Mouse (Mus musculus): ENCODE data around the gene Treh.
A peak's percentile ranks its signal among the peaks of the same experiment; 100 is the strongest.

Gene Treh

DNA sequence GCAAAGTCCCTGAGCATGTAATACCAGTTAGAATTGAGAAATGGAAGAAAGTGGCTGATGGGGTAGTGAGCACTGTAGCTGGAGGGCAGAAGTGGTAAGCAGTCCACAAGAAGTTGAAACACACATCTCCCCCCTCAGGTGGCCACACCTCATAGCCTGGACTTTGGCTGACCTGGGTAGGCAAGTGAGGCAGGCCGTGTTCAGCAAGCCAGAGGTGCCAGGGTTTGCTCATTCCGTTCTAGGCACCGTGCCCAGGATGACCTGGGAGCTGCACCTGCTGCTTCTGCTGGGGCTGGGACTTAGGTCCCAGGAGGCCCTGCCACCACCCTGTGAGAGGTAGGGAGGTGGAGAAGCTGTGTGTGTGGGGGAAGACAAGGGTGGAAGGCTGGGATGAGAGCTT is at the start of gene Treh:
Gene Treh, plus strand, starts transcription at position 229 of the 400 bp plus-strand sequence.
- peak; percentile 90 to 95 for DNase-seq

DNA sequence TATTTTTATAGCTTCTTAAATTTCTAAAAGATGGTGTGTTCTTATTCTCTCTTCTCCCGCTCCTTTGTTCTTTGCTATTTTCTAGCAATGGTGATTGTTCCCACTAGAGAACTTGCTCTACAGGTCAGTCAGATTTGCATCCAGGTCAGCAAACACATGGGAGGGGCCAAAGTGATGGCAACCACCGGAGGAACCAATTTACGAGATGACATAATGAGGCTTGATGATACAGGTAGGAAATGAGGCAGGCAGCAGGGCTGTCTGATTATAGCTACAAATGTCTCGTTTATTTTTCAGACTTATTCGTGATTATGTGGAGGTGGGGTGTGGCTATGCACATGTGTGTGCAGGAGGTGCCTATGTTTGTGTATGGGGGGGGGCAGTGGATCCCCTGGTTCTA is 48.6 kb upstream of the Treh start:
- no peak for DNase-seq

DNA sequence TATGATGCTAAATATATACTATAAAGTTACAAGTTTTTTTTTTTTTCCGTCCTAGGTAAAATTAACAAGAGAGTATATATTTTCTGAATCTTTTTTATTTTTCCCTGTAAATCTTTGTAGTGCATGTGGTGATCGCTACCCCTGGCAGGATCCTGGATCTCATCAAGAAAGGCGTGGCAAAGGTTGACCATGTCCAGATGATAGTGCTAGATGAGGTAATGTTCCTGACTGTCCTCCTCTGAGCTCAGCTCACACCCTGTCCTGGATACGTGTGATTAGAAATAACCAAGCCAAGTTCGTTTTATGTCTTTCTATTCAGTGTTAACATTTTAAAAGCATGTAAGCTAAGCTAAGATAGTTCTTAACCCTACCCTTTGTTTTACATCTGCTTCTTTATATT is 46.8 kb upstream of the Treh start:
- no peak for DNase-seq

DNA sequence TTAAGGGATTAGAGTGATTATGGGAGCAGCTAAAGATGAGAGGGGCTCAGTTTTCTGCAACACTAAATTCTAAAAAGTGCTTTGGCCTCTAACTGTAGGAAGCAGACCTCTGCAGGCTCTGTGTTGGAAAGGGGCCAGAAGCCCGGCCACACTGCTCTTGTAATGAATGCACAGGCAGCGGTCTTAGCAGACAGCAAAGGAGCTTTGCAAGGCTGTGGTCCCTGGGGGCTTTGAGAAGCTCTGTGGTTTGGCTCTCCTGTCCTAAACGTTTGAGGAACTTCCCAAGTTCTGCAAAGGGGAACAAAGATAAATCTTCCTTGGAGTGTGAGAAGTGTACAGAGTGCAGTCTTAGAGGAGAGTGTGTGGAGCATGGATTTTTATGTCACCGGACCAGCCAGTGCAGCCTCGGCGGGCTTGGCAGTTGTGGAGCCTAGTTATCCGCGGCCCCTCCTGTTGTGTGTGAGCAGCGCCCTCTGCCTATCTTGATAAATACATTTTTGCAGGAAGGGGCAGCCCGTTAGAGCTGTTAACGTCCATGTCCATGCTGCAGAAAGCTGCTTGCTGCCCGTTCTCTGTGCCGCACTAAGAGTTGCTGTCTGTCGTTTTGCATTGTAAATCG is 35.4 kb upstream of the Treh start:
- DNase-seq, result peak; percentile 60 to 65

DNA sequence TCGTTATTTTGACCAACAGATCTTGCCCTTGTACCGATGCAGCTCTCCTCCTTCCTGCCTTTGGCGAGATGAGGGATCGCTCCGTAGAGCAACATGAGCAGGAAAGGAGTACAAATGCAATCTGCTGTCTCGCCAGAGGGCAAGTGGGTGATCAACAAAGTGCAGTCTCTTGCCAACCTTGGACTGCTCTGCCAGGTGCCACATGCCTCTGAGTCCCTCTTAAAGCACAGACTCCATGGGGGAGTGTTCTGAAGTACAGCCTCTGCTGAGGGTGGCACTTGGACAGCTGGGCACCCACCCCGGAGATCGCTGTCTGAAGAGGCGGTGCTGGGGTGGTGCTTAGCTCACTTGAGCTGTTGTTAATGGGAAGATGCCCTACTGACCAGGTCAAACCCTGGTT is 34.3 kb upstream of the Treh start:
- DNase-seq, result peak; percentile 42 to 77

DNA sequence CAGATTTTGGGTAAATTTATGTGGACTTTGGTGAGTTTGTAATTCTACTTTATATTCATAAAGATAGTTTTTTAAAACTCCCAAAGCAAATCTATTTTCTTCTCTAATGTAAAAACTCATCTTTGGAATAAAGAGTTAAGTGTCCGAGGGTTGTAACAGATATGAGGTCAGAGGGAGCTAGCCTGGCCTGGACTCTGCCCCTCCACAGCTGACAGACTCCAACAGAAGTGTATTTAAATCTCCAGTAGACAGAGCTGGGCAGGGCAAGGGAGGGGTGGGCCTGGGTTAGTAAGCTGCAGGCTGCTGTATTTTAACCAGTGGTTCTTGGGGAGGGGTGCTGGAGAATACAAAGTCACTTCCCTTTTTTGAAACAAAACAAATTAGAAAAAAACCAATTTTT is 33.0 kb upstream of the Treh start:
- DNase-seq, result peak; percentile 25 to 53

DNA sequence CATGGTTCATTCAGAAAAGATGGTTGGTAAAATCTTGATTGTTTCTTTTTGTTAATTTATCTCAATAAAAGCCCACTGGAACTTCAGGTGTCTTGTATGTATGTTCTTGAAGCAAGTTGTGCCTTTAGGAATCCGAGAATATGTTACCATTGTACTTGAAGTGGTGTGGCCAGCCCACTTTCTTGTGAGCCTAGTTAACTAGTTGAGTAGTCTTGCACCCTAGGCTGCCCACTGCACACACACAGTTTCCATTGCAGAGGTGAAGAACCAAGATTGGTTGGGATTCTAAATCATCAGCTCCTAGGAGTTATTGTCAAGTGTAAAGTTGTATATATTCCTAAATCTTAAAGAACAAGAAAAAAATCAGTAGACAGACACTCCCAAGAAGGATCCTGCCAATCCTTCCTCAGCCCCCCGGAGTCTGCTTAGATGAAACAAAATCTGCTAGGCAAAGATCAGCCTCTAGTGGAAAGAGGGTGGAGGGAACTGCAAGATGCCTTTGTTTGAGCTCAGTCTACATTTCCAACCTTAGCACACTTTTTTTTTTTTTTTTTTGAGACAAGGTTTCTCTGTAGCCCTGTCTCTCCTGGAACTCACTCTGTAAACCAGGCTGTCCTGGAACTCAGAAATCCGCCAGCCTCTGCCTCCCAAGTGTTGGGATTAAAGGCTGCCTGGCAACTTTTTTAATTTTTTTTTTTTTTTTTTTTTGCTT is 32.2 kb upstream of the Treh start:
- no peak for DNase-seq

DNA sequence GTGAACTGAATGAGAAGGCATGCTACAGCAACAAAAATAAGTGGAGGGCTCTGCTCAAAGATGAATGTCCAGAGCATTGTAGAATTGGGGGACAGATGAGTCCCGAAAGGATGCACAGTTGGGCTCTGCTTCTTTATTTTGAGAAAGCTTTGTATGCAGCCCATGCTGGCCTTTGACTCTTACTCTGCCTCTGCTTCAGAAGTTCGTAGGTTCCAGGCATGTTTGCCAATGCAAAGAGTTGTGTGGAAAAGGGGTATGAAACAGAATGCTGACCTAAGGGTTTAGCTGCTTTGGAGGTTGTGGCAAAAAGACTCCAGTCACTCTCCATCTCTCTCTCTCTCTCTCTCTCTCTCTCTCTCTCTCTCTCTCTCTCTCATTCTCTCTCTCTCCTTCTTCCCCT is 31.4 kb upstream of the Treh start:
- DNase-seq, result no peak

DNA sequence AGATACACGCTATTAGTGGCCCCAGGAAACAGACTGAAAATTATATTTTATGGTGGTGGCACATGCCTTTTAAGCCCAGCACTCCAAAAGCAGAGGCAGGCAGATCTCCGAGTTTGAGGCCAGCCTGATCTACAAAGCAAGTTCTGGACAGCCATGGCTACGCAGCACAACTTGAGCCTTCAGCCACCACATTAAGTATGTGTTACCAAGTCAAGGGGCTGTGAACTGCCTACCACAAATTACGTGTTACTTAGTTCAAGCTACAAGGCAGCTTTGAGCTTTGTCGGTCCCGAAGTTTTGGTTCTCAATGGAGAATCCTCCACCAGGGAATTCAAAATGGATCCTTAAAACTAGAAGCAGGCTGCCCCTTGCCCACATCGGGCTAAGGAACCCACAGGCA is 29.9 kb upstream of the Treh start:
- no peak for DNase-seq

DNA sequence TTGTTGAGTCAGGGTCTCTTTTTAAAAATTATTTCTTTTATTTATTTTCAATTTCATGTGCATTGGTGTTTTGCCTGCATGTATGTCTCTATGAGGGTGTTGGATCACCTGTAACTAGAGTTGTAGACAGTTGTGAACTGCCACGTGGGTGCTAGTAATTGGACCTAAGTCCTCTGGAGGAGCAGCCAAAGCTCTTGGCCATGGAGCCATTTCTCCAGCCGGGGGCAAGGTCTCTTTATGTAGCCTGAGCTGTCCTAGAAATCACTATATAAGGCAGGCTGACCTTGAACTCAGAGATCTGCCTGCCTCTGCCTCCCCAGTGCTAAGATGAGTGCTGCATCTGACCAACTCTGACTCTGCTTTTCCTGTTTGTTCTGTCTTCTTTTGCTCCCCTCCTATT is 28.8 kb upstream of the Treh start:
- DNase-seq, result no peak

DNA sequence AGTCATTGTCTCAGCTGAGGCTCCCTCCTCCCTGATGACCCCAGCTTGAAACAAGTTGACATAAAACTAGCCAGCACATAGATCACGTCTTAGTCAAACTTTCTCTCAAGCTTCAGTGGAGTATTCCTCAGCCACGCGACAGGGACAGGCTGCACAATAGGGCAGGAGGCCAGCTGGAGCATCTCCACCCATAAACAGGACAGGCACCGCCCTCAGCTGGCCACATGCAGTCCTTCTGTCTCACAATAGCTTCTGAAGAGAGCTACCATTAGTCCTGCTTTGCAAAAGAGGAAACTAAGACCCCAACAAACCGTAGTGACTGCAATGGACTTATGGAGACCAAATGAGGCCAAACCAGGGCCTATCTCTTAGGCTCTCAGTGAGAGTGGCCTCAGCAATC is 27.6 kb upstream of the Treh start:
- DNase-seq, result peak; percentile 78 to 80

DNA sequence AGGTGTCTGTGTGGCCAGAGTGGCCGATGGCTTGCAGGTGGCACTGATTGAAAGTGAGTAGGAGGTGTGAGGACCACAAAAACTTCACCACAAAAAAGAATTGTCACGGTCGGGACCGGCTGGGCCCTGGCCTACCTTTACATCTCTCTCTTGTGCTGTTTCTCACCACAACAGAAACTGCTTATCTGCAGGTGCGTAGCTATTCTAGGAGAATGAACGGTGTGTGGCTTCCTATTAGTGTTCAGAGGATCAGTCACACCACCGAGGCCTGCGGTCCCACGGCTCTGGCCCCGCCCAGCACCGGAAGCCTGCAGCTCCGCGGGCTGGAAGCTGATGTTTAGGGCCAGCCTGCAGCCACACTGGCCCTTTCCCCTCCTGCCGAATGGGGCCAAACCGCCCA is 27.1 kb upstream of the Treh start:
- DNase-seq, result no peak

DNA sequence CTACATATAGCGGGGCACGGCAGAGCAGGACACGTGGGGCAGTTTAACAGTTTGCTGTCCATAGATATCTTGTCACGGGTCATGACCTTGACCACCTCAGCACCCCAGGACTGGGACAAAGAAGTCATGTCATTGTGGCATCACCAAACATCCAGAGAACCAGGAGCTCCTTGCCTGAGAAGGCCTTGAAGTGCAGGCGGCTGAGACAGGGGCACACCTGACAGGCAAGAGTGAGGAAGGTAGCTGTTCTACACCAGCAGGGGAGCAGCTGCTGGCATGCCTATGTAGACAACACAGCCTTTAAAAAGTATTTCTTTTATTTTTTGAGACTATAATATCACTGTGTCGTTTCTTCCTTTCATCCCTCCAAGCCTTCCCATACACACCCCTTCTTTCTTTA is 26.7 kb upstream of the Treh start:
- DNase-seq, result no peak

DNA sequence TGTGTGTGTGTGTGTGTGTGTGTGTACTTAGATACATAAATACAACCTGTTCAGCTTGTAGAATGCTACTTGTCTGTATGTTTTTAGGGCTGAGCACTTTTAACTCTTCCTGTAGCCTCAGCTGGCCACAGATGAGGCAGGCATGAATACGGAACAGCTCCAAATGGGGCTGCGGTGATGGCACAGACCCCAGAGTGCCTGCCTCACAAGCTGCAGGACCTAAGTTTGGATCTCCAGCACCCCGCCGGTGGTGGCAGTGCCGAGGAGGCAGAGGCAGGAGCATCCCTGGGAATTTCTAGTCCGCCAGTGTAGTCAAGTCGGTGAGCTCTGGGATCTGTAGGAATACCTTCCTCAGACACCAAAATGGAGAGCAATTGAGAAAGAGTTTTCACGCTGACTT is 26.0 kb upstream of the Treh start:
- no peak for DNase-seq

DNA sequence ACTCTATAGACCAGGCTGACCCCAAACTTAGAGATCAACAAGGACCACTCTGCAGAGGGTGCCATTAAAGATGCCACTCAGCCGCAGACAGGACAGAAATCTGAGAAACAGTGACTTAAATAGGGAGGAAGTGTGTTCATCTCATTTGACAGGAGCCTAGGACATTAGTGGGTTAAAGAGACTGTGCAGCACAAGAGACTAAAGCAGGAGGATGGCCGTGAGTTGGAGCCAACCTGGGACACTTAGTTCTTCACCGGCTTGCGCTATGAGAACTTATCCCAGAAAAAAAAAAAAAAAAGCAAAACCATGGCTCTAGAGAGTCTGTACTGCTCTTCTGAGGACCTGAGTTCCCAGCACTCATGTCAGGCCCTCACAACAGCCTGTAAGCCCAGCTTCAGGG is 25.4 kb upstream of the Treh start:
- no peak for DNase-seq

DNA sequence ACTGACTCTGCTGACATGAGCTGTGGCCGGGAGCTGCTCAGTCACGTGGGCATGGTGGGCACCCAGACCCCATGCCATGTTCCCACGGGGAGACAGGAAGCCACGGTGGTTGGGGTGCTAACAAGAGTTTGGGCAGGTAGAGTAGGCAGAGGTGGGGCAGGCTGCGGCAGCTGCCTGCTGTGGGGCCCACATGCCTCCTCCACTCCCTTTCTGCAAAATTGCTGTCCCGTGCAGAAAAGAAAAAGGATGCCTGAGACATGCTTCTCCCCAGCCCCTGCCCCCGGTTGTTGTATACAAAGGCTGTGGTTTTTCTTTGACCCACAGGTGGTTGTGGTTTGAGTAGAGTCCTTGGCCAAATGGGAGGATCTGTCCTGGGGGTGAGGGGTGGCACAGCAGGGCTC is 24.2 kb upstream of the Treh start:
- no peak for DNase-seq

DNA sequence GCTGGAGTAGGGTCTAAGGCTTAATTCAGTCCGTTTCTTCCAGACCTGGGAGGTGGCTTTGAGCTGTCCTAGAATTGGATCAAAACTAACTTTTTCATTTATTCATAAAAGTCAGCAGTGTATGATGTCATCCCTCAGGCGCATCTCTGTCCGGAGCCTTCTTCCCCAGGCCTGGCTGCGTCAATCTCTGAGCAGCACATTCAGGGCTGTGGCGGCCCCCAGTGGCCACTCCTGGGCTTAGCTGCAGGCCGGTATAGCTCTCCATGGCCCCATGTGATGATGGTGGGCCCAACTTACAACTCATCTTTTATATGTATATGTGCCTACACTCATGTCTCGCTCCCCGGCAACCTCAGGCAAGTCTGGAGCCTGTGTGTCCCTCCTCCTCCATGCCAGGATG is 21.0 kb upstream of the Treh start:
- peak; percentile 80 to 83 for DNase-seq

DNA sequence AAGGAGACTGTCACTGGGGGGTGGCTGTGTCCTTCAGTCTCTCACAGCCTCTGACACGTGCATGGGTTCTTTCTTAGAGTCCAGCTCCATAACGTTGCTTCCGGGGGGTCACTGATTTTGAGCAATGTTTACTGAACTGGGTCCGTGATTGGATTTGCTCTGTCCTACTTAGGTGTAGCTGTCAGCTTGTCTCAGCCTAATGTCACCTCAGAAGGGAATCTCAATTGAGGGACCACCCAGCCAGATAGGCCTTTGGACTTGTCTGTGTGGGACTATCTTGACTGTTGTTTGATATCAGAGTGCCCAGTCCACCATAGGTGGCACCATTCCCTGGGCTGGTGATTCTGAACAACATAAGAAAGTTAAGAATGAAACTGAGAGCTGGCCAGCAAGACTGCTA is 19.1 kb upstream of the Treh start:
- DNase-seq, result no peak

DNA sequence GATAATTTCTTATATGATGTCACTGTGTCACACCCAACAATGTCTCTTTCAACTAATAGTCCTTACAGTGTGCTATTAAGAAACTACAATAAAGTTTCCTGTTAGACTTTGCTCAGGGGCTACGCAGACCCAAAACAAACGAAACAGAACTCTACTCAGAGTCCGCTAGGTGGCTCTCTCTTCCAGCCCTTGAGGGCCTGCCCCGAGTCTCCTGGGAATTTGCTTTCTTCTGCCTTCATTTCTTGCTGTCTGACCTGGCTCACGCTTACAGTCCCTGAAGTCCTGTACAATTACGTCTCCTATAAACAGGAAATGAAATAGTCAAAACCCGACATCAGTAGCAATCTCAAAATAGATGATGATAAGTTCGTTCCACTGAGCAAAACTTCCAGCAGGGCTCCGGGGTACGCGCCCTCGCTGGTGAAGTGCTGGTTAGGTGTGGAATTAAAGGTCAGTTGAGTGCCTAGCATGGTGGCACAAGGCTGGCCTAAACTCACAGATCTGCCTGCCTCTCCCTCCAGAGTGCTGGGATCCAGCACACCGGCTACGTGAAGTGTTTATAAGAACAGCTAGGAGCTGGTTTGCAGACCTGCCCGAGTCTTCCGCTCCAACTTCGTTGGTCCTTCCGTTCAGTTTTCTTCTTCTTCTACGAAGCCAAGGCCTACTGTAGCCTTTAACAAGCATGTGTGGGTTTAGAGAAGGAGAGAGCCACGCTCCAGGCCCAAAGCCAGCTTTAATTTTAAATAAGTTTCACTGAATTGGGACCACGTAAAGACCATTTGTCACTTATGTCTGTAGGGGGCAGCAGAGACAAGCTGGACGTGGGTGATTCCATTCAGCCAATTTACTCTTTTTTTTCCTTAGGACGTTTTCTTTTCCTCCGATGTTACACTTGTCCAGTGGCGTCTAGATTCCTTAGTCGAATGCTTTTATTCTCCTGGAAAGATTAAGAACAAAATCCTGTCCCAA is 17.7 kb upstream of the Treh start:
- peak; percentile 73 to 79 for DNase-seq

DNA sequence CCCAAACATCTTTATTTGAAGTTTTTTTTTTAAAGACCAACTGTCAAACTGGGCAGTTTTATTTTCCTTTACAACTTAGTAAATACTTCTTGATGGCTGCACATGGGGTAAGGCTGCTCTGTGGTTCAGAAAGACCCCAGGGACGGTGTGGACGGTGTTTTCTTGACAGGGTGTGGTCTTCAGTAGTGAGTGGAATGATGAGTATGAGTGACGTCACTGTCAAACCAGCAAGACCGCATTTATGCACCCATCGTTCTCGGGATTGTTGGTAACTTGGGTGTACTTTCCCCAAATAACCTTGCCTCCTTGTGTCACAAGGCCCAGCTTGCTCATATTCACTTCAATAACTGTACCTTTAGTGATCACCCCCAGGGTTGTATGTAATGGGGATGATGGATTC is 9.3 kb upstream of the Treh start:
- DNase-seq, result no peak

DNA sequence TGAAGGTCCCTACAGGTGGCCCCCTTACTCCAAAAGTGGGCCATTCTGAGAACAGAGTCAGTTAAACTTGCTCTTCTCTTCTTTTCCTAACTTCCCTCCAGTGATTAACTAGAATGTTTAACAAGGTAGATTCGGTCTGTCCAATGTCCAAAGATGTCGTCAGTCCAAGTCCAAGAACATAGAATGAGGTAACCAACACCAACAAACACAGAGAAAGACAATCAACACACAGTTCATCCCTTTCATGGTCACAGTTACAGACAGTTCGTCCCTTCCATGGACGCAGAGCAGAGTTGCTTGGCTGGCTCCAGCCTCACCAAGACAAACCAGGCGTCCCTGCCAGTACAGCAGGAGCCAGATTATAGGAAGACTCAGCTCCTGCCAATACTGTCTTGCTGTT is 1.6 kb upstream of the Treh start:
- DNase-seq, result no peak

DNA sequence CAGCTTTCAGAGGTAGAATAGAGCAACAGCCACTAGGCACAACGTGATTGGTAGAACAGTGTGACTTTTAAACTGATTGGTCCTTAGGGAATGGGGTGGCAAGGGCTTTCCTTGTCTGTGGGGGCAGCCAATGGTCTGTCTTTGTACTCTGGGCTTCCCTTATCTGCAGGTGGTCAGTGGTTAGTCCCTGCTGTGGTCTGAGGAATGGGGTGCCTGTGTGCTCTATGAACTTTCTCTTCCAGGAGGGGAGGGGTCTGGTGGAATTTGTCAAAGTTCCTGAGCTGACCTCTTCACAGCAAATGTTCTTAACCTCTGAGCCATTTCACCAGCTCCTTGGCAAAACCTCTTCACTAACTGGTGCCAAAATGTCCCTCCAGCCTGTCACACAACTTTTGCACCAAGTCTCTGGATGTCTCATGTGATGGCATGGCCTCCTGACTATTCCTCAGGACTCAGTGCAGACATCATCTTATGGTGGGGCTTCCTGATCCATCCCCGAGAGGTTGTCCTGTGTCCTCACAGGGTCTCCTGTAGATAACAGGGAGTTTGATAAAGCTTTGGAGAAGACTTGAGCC is 655 bp upstream of the Treh start:
- no peak for DNase-seq

DNA sequence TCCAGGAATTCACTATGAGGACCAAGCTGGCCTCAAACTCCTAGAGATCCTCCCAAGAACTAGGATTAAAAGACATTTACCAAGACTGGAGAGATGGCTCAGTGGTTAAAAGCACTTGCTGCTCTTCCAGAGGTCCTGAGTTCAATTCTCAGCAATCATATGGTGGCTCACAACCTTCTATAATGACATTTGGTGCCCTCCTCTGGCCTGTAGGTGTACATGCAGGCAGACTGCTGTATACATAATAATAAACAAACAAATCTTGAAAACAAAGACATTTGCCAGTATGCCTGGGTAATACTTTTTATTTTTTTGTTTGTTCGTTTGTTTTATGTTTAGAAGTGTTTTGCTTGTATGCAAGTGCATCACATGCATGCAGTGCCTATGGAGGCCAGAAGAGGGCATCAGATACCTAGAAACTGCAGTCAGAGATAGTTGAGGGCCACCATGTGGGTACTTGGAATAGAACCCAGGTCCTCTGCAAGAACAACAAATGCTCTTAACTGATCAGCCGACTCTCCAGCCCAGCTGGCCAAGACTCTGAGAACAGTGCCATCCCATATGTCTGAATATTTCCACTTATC is 5.3 kb downstream of the Treh start:
- DNase-seq, result no peak

All from kidney, postnatal 25 days (tissue).